Mouse (Mus musculus) adrenal gland, adult 18-20 months (tissue): ENCODE results near the gene Cbl. TPM values are rescaled to one million over a fixed set of nuclear protein-coding genes. Genes with fewer than 3 reads are reported as not detected.
"Not testable (repeated sequence)": the region's sequence is repeated elsewhere in the genome, so short reads cannot be mapped to it uniquely, and the experiment has no call there.

Experiments
- DNase-seq, 2 experiments: peaks; one replicate each; pipeline ENCODE4 v3.0.0; 2021 to 2022; ENCODE audit warnings: low spot score in 2 of 2
- total RNA-seq, 2 experiments: library from RNA; stranded (reverse); gene quantifications; 1 replicate in 1 of 2; 2 replicates in 1 of 2; pipeline ENCODE4 v1.2.3; 2021

Cbl gene
- total RNA-seq, 2 experiments from 2014 or later, result 27.9 to 37.1 TPM

- DNase-seq, result no peak
Measured at GRCm38 (mm10) chr9:44133287-44133686, 100.6 kb downstream of the Cbl start.

DNA sequence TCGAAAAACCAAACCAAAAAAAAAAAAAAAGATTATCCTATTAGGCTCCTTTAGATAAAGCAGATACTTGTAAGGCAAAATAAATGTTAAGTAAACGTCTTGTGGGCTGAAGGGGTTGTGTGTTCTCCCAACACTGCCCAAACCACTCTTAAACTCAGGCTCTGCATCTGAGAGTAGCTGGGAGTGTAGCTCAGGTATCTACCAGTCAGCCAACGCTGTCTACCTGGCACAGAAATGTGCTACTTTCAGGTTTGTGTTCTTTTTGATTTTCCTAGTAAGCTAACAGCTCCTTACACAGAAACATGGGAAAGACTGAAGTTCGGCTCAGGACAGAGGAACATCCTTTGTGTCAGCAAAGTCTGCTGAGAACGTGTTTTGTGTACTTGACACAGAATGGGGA lies 101.6 kb downstream of the Cbl start:
- no peak for DNase-seq

- no peak for DNase-seq
Measured at GRCm38 (mm10) chr9:44131276-44131590, 102.6 kb downstream of the Cbl start.

DNA sequence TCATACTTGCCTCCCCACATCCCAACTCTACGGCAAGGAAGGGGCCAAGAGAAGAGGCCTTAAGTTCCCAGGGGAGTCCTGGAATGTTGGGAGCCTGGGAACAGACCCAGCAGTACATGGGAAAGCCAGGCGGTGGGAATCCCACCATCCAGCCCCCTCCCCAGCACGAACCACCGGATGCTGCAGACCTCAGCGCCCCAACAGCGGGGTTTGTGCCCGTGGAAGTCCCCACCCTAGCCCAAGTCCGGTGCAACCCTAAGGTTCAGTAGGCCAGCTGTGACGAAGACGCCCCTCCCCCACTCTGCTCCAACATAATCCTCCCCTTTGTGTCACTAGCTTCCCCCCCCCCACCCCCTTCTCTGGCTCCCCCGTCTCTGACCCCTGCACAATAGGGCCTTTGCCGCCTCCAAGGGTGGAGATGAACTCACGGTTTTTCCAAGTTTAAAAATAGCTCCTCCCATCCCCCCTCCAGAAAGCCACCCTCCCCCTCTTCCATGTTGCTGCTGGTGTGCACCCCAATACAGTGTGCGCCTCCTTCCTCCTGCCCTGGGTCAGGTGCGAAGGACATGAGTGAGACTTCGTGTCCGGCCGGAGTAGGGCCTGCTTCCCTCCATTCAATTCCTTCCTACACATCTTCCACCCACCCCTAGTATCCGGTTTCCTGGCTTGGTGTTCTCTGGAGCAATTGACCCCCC lies 103.1 kb downstream of the Cbl start:
- DNase-seq, result no peak

- DNase-seq, result peak; percentile 58 to 69
Measured at GRCm38 (mm10) chr9:44130034-44130433, 103.8 kb downstream of the Cbl start.

DNA sequence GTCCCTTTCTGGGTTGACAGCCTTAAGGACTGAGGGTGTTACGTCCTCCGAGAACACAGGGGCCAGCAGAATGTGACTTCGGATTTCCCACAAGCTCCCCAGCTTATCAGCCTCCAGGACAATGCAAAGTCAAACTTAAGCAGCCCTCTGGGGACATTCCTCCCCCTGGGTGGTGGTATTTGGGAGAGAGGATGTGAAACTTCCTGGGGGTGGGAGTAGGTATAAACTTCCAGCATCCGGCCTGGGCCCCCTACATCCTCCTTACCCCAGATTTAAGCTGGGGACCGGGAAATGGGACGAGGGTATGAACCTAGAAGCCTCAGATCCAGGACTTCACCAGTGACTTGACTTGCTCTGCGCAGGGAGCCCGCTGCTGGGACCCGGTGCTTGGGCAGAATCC lies 104.2 kb downstream of the Cbl start:
- no peak for DNase-seq

DNA sequence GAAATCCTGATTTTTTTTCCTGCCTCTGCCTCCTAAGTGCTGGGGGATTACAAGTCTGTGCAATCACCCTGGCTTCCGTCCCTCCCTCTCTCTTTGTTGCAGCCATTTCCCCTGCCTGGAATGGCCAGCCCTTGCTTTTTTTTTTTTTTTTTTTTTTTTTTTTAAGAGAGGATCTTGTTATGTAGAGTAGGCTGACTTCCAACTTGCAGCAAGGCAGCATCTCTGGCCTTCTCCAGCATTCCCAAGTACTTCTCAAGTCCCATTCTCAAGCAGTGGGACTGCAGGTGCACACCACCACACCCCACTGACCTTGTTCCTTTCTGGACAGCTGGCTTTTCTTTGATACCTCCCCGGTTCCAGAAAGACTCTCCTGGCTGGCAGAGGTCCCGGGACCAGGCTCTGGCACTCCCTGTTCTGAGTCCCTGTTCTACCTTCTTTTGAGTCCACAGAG lies 106.5 kb downstream of the Cbl start:
- DNase-seq, result no peak

- DNase-seq, result no peak
Measured at GRCm38 (mm10) chr9:44126746-44127145, 107.1 kb downstream of the Cbl start.

DNA sequence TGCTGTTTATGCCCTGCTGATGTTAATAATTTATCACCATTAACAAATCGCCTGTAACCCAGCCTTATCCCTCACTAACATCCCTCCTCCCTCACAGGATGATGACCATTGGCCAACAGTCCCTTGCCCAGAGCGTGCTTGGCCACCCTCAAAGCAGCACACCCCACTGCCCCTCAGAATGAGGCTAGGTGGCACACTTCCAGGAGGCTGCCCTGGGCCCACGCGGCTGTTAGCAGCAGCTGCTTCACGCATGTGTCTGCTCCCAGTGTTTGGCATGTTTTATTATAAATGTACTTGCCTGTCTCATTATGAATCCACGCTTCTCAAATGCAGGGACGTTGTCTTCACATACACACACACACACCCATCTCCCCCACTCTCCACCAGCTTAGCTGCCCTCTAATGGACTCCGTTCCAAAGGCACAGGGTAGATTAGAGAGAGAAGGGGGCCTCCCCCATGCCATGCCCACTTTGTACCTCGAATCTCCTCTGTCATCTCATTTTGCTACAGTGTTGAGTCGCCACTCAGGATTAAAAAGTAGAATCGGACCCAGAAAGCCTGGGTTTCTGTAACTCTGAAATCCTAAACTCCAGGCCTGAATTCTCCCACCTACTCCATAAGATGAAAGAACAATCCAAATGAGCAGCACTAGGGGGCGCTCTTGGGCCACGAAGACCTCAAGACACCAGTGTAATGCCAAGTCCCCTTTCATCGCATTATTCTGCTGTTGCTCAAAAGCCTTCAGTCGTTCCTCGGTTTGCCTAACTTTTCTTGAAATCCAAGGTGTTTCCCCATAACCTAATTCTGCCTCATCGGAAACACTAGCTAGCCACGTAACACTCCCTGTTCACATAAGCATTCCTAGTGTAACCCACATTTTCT lies 108.1 kb downstream of the Cbl start:
- peak; percentile 83 to 87 for DNase-seq

DNA sequence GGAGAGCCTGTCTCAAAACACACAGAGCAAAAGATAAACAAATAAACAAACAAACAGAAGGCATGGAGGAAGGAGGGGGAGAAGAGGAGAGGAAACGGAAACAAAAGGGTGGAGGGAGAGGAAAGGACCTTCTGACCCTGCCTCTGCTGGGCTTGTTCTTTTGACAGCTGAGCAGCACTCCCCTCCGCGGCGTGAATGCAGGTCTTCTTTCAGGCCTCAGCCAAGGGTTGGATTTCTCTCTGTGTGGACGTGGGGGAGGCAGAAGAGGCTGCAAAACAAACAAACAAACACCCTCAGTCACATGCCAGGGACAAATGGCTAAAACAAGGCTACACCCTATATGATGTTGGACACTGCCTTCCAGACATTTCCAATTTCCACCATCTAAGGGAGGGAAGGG lies 108.8 kb downstream of the Cbl start:
- DNase-seq, result no peak

DNA sequence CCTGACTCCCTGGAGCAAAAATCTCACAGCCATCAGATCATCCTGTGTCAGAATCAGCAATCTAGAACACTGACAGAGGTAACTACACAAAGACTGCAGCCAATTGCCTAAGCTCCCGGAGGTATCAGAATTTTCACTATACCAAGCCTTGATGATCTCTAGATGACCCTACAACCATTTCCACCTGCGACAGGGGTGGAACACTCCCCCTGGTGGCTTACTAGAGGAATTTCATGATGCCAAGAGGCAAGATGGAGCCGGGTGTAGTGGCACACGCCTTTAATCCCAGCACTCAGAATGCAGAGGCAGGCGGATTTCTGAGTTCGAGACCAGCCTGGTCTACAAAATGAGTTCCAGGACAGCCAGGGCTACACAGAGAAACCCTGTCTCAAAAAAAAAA lies 109.5 kb downstream of the Cbl start:
- DNase-seq, result no peak

- DNase-seq, result no peak
Measured at GRCm38 (mm10) chr9:44119948-44120465, 113.8 kb downstream of the Cbl start.

- DNase-seq, result peak in 1 of 2 experiments; percentile 69
Measured at GRCm38 (mm10) chr9:44119011-44119410, 114.8 kb downstream of the Cbl start.

DNA sequence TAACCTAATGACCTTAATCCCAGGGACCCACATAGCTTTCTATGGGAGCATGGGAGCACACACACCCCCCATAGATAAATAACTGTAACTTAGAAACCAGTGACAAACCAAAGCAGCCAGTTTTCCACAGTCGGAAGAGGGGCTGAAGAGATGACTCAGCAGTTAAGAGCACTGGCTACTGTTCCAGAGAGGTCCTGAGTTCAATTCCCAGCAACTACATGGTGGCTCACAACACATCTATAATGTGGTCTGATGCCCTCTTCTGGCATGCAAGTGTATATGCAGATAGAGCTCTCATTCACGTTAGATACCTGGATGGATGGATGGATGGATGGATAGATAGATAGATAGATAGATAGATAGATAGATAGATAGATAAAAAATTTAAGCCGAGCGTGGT lies 117.7 kb downstream of the Cbl start:
- no peak for DNase-seq

GRCm38 (mm10) chr9:44115599-44115998 lies 118.2 kb downstream of the Cbl start:
- no peak for DNase-seq

DNA sequence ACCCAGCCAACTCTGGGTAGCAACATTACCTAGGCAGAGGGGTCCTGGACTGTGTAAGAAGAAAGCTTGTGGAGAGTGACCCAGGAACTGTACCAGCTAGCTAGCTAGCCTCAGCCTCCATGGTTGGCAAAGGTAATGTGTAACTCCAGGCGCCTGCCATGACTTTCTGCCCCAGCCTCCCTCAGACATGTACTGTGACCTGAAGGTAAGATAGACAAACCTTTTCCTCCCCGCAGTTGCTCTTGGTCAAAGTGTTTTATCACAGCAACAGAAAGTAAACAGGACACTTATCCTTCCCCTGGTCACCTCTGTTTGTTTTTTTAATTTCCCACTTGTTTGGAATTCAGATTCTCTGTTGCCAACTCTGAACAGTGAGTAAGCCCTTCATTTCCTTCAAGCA lies 119.4 kb downstream of the Cbl start:
- no peak for DNase-seq

GRCm38 (mm10) chr9:44113105-44113789 lies 120.6 kb downstream of the Cbl start, which contains the start of the genes Gm49380 and Rnf26:
TSS of gene Gm49380 (minus strand) at chr9:44113500.
TSS of gene Rnf26 (minus strand) at chr9:44113517.
- peak; percentile 88 for DNase-seq

DNA sequence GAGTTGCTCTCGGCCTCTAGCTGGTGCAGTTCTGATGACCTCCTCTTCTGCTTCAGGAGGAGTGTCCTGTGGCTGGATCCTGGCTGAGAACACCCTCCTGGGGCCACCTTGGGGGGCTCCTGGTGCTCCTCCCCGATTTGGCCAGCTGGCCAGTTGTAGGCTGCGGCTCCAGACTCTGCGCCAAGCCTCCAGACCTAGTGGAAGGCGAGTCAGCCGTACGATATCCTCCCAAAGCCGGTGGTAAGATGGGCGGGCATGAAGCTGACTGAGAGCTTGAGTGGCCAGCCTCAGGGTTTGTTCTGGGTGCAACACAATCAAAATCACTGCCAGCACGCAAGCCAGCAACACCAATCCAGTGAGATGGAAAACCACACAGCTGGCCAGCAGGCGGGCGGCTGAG lies 121.9 kb downstream of the Cbl start:
- DNase-seq, result not testable (repeated sequence)

- DNase-seq, result peak; percentile 76 to 78
Measured at GRCm38 (mm10) chr9:44109360-44110095, 124.3 kb downstream of the Cbl start.

GRCm38 (mm10) chr9:44108269-44109055 lies 125.4 kb downstream of the Cbl start:
- DNase-seq, result no peak
